Mouse (Mus musculus) layer of hippocampus, adult 9-11 months (tissue): Measurements from ENCODE around the gene Aup1.

Source experiments
- DNase-seq: peaks from one replicate; pipeline ENCODE4 v3.0.0; 2022

Aup1 gene

DNA sequence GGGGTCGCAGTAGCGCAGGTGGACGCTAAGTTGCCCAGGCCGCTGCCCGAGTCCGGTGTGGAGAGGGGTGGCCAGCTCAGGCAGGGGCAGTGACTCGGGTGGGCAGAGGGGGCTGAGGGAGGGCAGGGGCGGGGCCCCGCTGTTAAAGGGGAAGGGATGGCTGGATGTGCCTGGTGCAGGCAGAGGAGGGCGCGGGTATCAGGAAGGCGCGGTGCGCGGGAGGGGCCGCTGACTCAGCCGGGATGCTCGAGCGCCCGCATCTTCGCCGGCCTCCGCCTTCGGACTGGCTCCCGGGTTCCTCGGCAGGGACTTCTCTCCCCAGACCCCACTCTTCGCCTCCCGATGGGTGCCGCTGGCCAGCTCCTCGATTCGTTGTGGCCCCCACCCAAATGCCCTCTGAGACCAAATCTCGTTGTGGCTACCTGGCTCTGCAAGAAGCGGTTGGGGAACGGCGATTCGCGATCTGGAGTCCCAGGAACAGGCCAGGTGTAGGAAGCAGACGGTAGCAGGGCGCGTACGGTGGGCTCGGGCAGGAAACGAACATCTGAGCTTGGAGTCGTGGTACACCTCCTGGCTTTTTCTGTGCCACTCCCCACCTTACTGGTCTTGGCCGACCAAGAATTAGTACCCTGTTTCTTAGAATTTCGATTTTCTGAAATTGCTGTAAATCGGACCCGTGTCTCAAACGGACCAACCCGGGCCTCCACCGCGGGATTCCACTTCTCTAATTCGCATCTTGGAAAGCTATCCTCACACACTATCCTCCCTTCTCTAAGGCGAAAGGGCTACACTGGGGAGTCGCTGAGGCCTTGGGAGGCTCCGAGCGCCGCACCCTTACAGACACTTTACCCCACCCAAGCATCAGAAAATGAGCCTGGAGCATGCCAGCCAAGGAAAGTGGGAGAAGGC is 16.2 kb downstream of the Aup1 start:
- DNase-seq, result no peak

- no peak for DNase-seq
Observed at GRCm38 (mm10) chr6:83071220-83071619, 16.9 kb downstream of the Aup1 start.

DNA sequence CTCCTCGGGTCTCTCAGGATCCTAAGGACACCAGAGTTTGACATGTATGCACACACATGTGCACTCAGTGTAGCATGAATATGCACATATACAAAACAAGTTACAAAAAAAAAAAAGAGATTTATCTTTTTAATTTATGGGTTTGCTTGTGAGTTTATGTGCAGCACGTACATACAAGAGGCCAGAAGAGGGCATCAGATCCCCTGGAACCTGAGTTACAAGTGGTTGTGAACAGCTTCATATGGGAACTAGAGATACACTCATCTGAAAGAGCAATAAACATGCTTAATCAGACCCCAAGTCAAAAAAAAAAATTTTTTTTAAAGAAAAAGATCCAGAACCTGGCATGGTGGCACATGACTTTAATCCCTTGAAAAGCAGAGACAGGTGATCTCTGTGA is 20.7 kb downstream of the Aup1 start:
- DNase-seq, result no peak

DNA sequence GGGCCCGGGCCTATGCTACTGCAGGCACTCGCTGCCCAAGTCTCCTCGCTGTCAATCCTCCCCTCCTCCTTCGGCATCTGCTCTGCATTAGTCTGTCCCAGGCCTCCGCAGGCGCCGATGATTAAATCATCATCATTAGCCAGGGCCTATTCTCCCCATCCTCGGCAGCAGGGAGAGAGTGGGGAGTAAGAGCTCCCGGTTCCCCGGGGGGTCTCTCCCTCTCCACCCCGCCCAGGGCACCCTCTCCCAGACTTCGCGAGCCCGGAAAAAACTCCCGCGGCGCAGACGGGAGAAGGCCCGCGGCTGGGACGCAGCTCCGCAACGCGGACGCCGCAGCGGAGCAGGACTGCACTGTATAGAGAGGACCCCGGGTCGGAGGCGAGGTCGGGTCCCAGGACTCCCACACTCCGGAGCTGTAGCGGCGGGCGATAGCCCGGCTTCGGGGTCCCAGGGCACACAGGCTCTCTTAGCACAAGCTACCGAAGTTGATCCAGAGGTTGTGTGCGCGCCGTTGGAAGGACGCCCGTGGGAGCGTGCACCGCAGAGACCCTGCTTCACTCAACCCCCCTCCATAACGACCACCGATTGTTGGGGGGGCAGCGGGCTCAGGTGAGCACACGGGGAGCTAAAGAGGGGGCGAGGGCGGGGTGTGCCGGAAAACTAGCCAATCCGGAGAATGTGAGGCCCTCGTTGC is 23.5 kb downstream of the Aup1 start, which contains the start of gene Pcgf1:
TSS of gene Pcgf1 (plus strand) at position 240 of the 694 bp plus-strand sequence.
- peak; percentile 67 for DNase-seq

DNA sequence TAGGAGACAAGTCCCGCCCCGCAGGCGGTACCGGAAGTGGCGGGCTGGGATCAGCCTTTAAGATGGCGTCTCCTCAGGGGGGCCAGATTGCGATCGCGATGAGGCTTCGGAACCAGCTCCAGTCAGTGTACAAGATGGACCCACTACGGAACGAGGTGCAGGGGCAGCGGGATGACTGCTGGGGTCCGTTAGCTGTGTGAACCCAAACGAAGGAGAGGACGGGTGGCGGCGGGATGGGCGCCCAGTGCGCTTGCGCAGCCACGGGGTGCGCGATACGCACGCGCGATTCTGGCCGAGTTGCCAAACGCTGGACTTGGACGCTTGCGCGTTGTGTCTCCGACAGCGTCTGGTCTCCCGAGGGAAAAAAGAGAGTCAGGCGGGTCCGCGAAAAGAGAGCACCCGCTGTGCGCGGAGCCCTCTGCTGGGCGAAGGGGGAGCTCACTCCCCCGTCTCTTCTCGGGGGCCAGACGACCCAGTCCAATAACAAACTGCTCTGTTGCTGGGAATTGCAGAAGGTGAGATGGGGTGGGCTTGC is 24.1 kb downstream of the Aup1 start:
- peak; percentile 98 for DNase-seq

DNA sequence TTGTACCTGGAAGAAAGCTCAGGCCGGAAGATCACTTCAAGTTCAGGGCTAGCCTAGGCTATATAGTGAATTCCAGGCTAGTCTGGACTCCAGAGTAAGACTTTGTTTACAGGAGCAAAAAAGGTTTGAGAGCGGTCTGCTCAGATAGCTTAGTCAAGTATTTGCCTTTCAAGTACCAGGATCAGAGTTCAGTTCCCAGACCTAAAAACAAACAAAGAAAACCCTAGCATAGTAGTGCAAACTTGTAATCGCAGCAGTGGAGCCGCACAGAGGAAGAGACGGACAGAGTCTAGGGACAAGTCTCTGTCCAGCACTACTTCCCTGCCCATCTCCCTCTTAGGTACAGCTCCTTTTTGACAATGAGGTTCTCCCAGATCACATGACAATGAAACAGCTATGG is 25.9 kb downstream of the Aup1 start:
- DNase-seq, result no peak

- no peak for DNase-seq
Observed at GRCm38 (mm10) chr6:83083497-83083896, 29.2 kb downstream of the Aup1 start.

GRCm38 (mm10) chr6:83084477-83084876 is 30.2 kb downstream of the Aup1 start:
- DNase-seq, result no peak

GRCm38 (mm10) chr6:83086121-83087035 is 32.1 kb downstream of the Aup1 start, which contains the start of gene Lbx2:
Gene Lbx2 (plus strand): TSS chr6:83086367.
- DNase-seq, result no peak

DNA sequence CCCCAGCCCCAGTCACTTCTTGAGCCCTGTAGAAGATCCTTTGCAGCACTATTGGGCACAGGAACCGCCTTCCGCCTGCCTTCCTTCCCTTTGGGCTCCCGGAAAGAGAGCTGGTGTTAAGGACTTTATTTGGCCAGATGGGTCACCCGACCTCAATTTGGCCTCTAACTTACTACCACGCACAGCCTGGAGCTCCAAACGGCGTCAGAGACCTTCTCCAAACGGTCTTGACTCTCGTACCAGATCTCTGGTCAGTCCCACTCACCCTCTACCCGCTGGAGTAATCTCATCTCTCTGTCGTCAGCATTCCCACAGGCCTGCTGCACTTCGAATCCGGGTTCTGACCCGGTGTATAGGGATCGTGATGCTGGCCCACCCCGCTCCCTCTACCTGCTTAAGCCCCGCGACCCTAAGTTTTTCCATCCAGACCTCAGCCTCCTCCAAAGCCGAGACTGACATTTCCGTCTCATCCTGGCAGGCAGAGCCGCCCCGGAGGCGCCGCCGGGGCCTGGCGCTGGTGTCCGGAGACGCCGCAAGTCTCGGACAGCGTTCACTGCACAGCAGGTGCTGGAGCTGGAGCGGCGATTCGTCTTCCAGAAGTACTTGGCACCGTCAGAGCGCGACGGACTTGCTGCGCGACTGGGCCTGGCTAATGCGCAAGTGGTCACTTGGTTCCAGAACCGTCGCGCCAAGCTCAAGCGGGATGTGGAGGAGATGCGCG is 33.0 kb downstream of the Aup1 start:
- no peak for DNase-seq

DNA sequence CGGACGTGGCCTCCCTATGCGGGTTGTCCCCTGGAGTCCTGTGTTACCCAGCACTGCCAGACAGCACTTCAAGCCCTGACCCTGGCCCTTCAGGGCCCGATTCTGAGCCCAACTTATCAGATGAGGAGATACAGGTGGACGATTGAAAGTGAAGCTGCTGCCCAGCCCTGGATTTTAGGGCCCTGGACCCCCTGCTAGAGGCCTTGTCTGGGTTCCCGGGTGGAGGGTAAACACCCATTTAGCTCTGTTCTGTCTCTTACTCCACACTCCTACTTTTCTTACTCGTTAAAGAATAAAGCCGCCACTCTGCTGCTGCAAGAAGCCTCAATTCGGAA is 33.6 kb downstream of the Aup1 start:
- DNase-seq, result no peak

- DNase-seq, result no peak
Observed at GRCm38 (mm10) chr6:83092416-83093127, 38.3 kb downstream of the Aup1 start.

- no peak for DNase-seq
Observed at GRCm38 (mm10) chr6:83095968-83096367, 41.6 kb downstream of the Aup1 start.

- DNase-seq, result no peak
Observed at GRCm38 (mm10) chr6:83098411-83098810, 44.1 kb downstream of the Aup1 start.

DNA sequence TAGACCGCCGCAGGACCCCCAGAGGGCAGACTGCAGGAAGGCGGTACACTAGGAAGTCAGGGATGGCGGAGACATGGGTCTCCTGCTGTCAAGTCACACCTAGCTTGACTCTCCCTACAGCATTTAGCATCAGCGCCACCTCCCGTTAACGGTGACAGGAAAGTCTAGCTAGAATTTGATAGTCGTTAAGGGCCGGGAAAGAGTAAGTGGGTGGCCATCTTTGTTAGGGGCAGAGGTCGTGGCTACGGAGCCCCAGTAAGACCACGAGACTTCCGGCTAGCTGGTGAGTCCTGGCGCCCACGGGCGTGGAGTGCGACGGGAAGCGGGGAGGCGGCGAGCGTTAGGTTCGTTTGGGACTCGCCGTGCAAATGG is 47.0 kb downstream of the Aup1 start, which contains the start of the genes Ccdc142 and Gm42688:
TSS of gene Ccdc142 (plus strand) at position 286 of the 372 bp plus-strand sequence.
TSS of gene Gm42688 (plus strand) at position 302 of the 372 bp plus-strand sequence.
- peak; percentile 93 for DNase-seq

DNA sequence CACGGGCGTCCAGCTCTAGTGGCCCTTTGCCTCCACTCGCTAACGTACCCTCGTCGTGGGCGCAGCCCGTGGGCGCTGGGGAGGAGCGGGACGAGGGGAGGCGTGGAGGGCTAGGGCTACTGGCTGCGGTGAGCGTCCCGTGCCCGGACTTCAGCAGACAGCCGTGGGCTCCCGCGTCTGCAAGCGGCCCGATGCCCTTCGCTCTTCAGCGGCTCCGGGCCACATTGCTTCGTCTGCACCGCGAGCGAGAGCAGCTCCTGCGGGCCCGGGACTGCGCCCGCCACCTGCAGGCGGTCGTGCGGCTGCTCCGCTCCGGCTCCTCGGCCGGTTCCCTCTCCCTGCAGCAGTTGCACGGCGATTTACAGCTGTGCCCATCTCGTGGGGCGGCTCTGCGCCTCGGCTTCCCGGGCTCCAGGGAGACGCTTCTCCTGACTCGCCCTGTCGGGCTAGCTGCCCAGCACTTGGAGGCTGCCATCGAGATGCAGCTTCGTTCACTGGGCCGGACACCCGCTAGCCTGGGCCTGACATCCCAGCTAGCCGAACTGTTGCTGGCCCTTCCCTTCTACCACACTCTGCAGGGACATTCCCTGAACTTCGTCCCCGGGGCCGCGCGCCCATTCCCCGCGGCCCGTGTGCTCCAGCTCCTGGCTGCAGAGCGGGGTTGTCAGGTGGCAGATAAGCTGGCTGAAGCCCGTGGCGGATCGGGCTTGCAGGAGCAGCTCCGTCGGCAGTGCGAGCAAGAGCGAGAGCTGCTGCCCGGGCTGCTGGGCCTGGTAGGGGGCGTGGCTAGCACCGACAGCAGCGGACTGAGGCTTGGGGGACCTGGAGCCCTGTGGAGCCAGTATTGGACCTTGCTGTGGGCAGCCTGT is 47.6 kb downstream of the Aup1 start:
- peak; percentile 62 for DNase-seq

- DNase-seq, result no peak
Observed at GRCm38 (mm10) chr6:83103130-83103650, 48.9 kb downstream of the Aup1 start.

DNA sequence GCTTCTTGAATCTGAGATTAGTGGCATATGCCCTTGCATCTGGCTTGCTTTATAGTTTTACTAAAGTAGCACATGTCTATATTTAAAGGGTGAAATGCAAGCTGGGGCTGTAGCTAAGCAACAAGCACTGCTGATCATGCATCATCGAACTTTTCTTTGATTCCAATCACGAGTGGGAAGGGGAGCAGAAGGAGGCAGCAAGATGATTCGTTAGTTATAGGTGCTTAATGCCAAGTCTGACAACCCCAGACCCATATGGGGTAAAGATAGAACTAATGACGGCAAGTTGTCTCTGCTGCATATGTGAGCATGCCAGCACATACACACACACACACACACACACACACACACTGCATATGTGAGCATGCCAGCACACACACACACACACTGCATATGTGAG is 49.8 kb downstream of the Aup1 start:
- DNase-seq, result peak; percentile 81
